Mouse (Mus musculus) myocyte (in vitro differentiated cells): Measurements from ENCODE around the gene Snx29.

Experiments used
- CEBPB ChIP-seq: IDR thresholded peaks from 2 replicates; pipeline ENCODE4 v1.6.1; 2011; ENCODE audit warnings: mild to moderate bottlenecking, moderate library complexity; ENCODE audit not compliant: poor library complexity, insufficient read depth, severe bottlenecking
- E2F4 ChIP-seq: IDR thresholded peaks from one replicate; pipeline ENCODE4 v1.6.1; 2011; ENCODE audit warnings: mild to moderate bottlenecking, control low read depth, moderate library complexity; ENCODE audit not compliant: insufficient read depth
- MAX ChIP-seq: IDR thresholded peaks from one replicate; pipeline ENCODE4 v1.6.1; 2011; ENCODE audit warnings: low read depth, mild to moderate bottlenecking, control low read depth
- MYOD1 ChIP-seq, 3 experiments: IDR thresholded peaks; one replicate each; pipeline ENCODE4 v1.6.1; 2011; ENCODE audit warnings: control low read depth in 2 of 3, low read depth in 2 of 3, mild to moderate bottlenecking in 2 of 3, moderate library complexity in 1 of 3; ENCODE audit not compliant: insufficient read length in 2 of 3, control insufficient read depth in 1 of 3
- MYOG ChIP-seq, 3 experiments: IDR thresholded peaks; one replicate each; pipeline ENCODE4 v1.6.1; 2011; ENCODE audit warnings: control low read depth in 2 of 3, low read depth in 2 of 3, mild to moderate bottlenecking in 2 of 3; ENCODE audit not compliant: insufficient read length in 2 of 3, control insufficient read depth in 1 of 3, insufficient read depth in 1 of 3
- POLR2A ChIP-seq: IDR thresholded peaks from one replicate; pipeline ENCODE4 v1.6.1; 2011; ENCODE audit warnings: low read depth, mild to moderate bottlenecking, control low read depth, moderate library complexity; ENCODE audit not compliant: insufficient read length
- POLR2AphosphoS2 ChIP-seq: IDR thresholded peaks from one replicate; pipeline ENCODE4 v1.6.1; 2011; ENCODE audit warnings: low read depth, control low read depth; ENCODE audit not compliant: insufficient read length
- REST ChIP-seq: IDR thresholded peaks from one replicate; pipeline ENCODE4 v1.6.1; 2011; ENCODE audit warnings: mild to moderate bottlenecking, control low read depth, moderate library complexity; ENCODE audit not compliant: insufficient read depth, insufficient read length
- SRF ChIP-seq: IDR thresholded peaks from one replicate; pipeline ENCODE4 v1.6.1; 2011; ENCODE audit warnings: low read depth; ENCODE audit not compliant: control insufficient read depth, insufficient read length
- TCF12 ChIP-seq: IDR thresholded peaks from one replicate; pipeline ENCODE4 v1.6.1; 2011; ENCODE audit warnings: mild to moderate bottlenecking, control low read depth; ENCODE audit not compliant: poor library complexity, insufficient read depth, severe bottlenecking
- USF1 ChIP-seq: IDR thresholded peaks from one replicate; pipeline ENCODE4 v1.6.1; 2011; ENCODE audit warnings: low read depth, mild to moderate bottlenecking, control low read depth, moderate library complexity

DNA sequence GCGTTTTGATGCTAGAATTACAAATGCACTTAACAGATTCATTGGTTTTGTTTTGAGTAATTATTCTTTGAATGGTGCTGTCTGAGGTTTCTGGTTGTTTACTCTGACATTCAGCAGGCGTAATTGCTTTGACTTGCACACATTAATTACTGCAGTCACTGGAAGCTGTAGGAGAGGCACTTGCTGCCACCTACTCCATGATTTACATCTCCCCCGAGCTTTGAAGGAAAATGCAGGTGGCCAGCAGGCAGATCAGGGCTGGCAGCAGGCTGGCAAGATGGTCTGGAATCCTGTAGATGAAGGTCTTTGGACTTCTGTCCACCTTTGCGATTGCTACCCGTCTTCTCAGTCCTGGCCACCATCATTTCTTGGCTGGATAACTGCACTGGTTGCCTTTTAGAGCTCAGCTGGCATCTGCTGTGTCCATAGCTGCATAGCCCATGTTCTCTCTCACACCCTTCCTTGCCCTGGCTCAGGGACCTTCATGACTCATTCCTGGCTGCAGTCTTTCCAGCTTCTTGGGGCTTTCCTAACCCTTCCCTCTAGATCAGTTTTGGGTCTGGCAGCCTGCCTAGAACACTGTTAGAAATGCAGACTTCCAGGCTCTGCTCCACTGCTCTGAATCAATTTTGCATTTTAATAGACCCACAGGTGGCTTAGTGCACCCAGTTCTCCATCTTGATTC is 182.9 kb downstream of the Snx29 start:
- TF ChIP-seq USF1 (no peak), MYOD1 (IDR thresholded peaks at IDR 0.05; ENCODE audit: control insufficient read depth in 1 of 3, insufficient read length in 2 of 3, low read depth in 2 of 3) (peak in 1 of 3 experiments; percentile 42), REST (no peak), POLR2A (no peak), MYOG (IDR thresholded peaks at IDR 0.05; ENCODE audit: control insufficient read depth in 1 of 3, insufficient read depth in 1 of 3, insufficient read length in 2 of 3, low read depth in 2 of 3) (peak in 2 of 3 experiments; percentile 35 to 40), MAX (no peak), E2F4 (no peak), TCF12 (no peak), POLR2AphosphoS2 (no peak), CEBPB (no peak), SRF (no peak)
